In genomic region chr2:6366973-6367372, GRCm38 (mm10) we compare ENCODE assay signal across 16 mouse cellular contexts. TPM values are rescaled to one million over a fixed set of nuclear protein-coding genes. Genes with fewer than 3 reads are reported as not detected.
DNase-seq lines count a peak whose midpoint lies in the region; ATAC-seq and TF ChIP-seq lines count a peak whose summit lies in the region.
"Had no signal": no experiment of that assay in that cellular context is flagged by ENCODE, and none has a peak within 500 bp of the region (broad histone marks: within the 10 kb centered on the region; RNA-seq: fewer than 3 reads in every experiment).

No protein-coding gene starts in this region.

- TF ChIP-seq CTCF in forebrain, postnatal 0 days (IDR thresholded peaks at IDR 0.05; ENCODE audit: low read depth): no peak

- 53% methylated on average over 6 of the region's 6 CpGs for WGBS in forebrain, postnatal 0 days
- 77% methylated on average over 6 of the region's 6 CpGs for WGBS in forebrain, embryonic 13.5 days
- WGBS in midbrain, embryonic 16.5 days: 66% methylated on average over 6 of the region's 6 CpGs
- WGBS in midbrain, embryonic 15.5 days: 69% methylated on average over 6 of the region's 6 CpGs
- WGBS in limb, embryonic 14.5 days: 79% methylated on average over 6 of the region's 6 CpGs

- H3K9me3 ChIP-seq in forebrain, postnatal 0 days (ENCODE audit: low read length): no peaks in the 10 kb centered on the region
- no peaks in the 10 kb centered on the region for H3K9me3 ChIP-seq in forebrain, embryonic 13.5 days (replicated peaks)
- H3K9me3 ChIP-seq in midbrain, embryonic 16.5 days (replicated peaks; ENCODE audit: control insufficient read depth, low read length, poor library complexity, severe bottlenecking): no peaks in the 10 kb centered on the region
- H3K9me3 ChIP-seq in midbrain, embryonic 15.5 days: no peaks in the 10 kb centered on the region
- no peaks in the 10 kb centered on the region for H3K9me3 ChIP-seq in limb, embryonic 14.5 days (ENCODE audit: control insufficient read depth, low read length)
- H3K9me3 ChIP-seq: embryonic facial prominence, embryonic 12.5 days; G1E; liver, embryonic 12.5 days had no signal

- H3K4me1 ChIP-seq in forebrain, postnatal 0 days (ENCODE audit: insufficient read depth): no peaks in the 10 kb centered on the region
- H3K4me1 ChIP-seq in forebrain, embryonic 13.5 days: peaks cover 8% of the 10 kb centered on the region
- H3K4me1 ChIP-seq in midbrain, embryonic 16.5 days (ENCODE audit: control insufficient read depth, insufficient read depth, low read length): 0 out of 2 replicates have a peak, but pooled peaks cover 4% of the 10 kb centered on the region
- peaks cover 7% of the 10 kb centered on the region; the same call in 1 of the 2 replicates for H3K4me1 ChIP-seq in midbrain, embryonic 15.5 days
- peaks cover 12% of the 10 kb centered on the region; the same call in 1 of the 2 replicates for H3K4me1 ChIP-seq in limb, embryonic 14.5 days (ENCODE audit: control insufficient read depth, insufficient read depth, low read length)

- H3K9ac ChIP-seq in forebrain, postnatal 0 days: no peak overlapping the region
- H3K9ac ChIP-seq in forebrain, embryonic 13.5 days: no peak overlapping the region
- no peak overlapping the region for H3K9ac ChIP-seq in midbrain, embryonic 16.5 days (ENCODE audit: low read depth, low read length)
- H3K9ac ChIP-seq in midbrain, embryonic 15.5 days: no peak overlapping the region
- H3K9ac ChIP-seq in limb, embryonic 14.5 days (ENCODE audit: low read depth, low read length, severe bottlenecking): no peak overlapping the region
- H3K9ac ChIP-seq: embryonic facial prominence, embryonic 12.5 days; liver, embryonic 12.5 days had no signal

- no peak for TF ChIP-seq POLR2A in limb, embryonic 14.5 days (IDR thresholded peaks at IDR 0.05; ENCODE audit: borderline replicate concordance, extremely low read depth, insufficient read depth, insufficient read length)

- no peaks in the 10 kb centered on the region for H3K27me3 ChIP-seq in forebrain, postnatal 0 days (ENCODE audit: insufficient read depth, low read length)
- H3K27me3 ChIP-seq in forebrain, embryonic 13.5 days: no peaks in the 10 kb centered on the region
- no peaks in the 10 kb centered on the region for H3K27me3 ChIP-seq in midbrain, embryonic 16.5 days (ENCODE audit: control insufficient read depth, insufficient read depth, low read depth, low read length)
- H3K27me3 ChIP-seq in midbrain, embryonic 15.5 days (replicated peaks): no peaks in the 10 kb centered on the region
- no peaks in the 10 kb centered on the region for H3K27me3 ChIP-seq in limb, embryonic 14.5 days (ENCODE audit: control insufficient read depth, insufficient read depth, low read length)
- H3K27me3 ChIP-seq: embryonic facial prominence, embryonic 12.5 days; liver, embryonic 12.5 days had no signal

- H3K4me2 ChIP-seq in forebrain, postnatal 0 days (ENCODE audit: low read depth): no peak overlapping the region
- no peak overlapping the region for H3K4me2 ChIP-seq in forebrain, embryonic 13.5 days
- no peak overlapping the region for H3K4me2 ChIP-seq in midbrain, embryonic 16.5 days (ENCODE audit: low read length)
- no peak overlapping the region for H3K4me2 ChIP-seq in midbrain, embryonic 15.5 days
- no peak overlapping the region for H3K4me2 ChIP-seq in limb, embryonic 14.5 days (replicated peaks; ENCODE audit: low read depth, low read length, severe bottlenecking)
- H3K4me2 ChIP-seq: embryonic facial prominence, embryonic 12.5 days; liver, embryonic 12.5 days had no signal

- ATAC-seq in forebrain, postnatal 0 days: peak; percentile 69
- no peak for ATAC-seq in forebrain, embryonic 13.5 days
- 0 out of 2 replicates have a peak, but pooled peaks have one; percentile 32 for ATAC-seq in midbrain, embryonic 16.5 days
- no peak for ATAC-seq in midbrain, embryonic 15.5 days (replicated peaks)
- ATAC-seq in limb, embryonic 14.5 days (ENCODE audit: low FRiP score, low read depth): 0 out of 2 replicates have a peak, but pooled peaks have one; percentile 5

- no peak for DNase-seq in forebrain, postnatal 0 days
- no peak for DNase-seq in limb, embryonic 14.5 days (ENCODE audit: low spot score)
- DNase-seq in spleen, postnatal 36 days (ENCODE audit: low spot score in 2 of 2): no peak
- DNase-seq in right cerebral cortex, adult 18-20 months: no peak
- DNase-seq in kidney, postnatal 25 days: no peak
- DNase-seq: B cell, adult 2 months; cerebellum, postnatal 10 days; heart, adult 11 months; kidney, adult 18-20 months; lung, postnatal 14 days had no signal

- H3K4me3 ChIP-seq in forebrain, postnatal 0 days (ENCODE audit: low read depth, low read length): no peak overlapping the region
- no peak overlapping the region for H3K4me3 ChIP-seq in forebrain, embryonic 13.5 days
- H3K4me3 ChIP-seq in midbrain, embryonic 16.5 days (ENCODE audit: low read depth, low read length): no peak overlapping the region
- H3K4me3 ChIP-seq in midbrain, embryonic 15.5 days: no peak overlapping the region
- H3K4me3 ChIP-seq in limb, embryonic 14.5 days (replicated peaks; ENCODE audit: low read length): no peak overlapping the region
- H3K4me3 ChIP-seq: embryonic facial prominence, embryonic 12.5 days; liver, embryonic 12.5 days had no signal

- H3K36me3 ChIP-seq in forebrain, postnatal 0 days (ENCODE audit: insufficient read depth): no peaks in the 10 kb centered on the region
- H3K36me3 ChIP-seq in forebrain, embryonic 13.5 days (ENCODE audit: poor library complexity, severe bottlenecking): no peaks in the 10 kb centered on the region
- no peaks in the 10 kb centered on the region for H3K36me3 ChIP-seq in midbrain, embryonic 16.5 days (ENCODE audit: control insufficient read depth, insufficient read depth, low read length)
- no peaks in the 10 kb centered on the region for H3K36me3 ChIP-seq in midbrain, embryonic 15.5 days (replicated peaks)
- H3K36me3 ChIP-seq in limb, embryonic 14.5 days (ENCODE audit: control insufficient read depth, insufficient read depth, low read length): no peaks in the 10 kb centered on the region
- H3K36me3 ChIP-seq: embryonic facial prominence, embryonic 12.5 days; liver, embryonic 12.5 days had no signal

- H3K27ac ChIP-seq in forebrain, postnatal 0 days (ENCODE audit: low read depth, low read length): no peak overlapping the region
- no peak overlapping the region for H3K27ac ChIP-seq in forebrain, embryonic 13.5 days
- no peak overlapping the region for H3K27ac ChIP-seq in midbrain, embryonic 16.5 days (ENCODE audit: low read length)
- H3K27ac ChIP-seq in midbrain, embryonic 15.5 days: no peak overlapping the region
- 0 out of 2 replicates have a peak overlapping the region, but pooled peaks have one; percentile 1 for H3K27ac ChIP-seq in limb, embryonic 14.5 days (replicated peaks; ENCODE audit: low read depth, low read length)
- H3K27ac ChIP-seq: liver, embryonic 12.5 days had no signal

RNA-seq across cellular contexts. Expression of gene Usp6nl, which starts 44.5 kb away (rescaled TPM):
- total RNA-seq in forebrain, postnatal 0 days (2014; rRNA removed): 13.5 and 18.3 TPM in 2 replicates
- polyA plus RNA-seq in forebrain, postnatal 0 days (2015; fragmentation: Nextera tagmentation; extraction: Ambion mirVana): 3.8 and 6.5 TPM in 2 replicates
- polyA plus RNA-seq in forebrain, embryonic 13.5 days (2015; fragmentation: Nextera tagmentation; extraction: Ambion mirVana): 6.9 and 8.0 TPM in 2 replicates
- polyA plus RNA-seq in midbrain, embryonic 16.5 days (2015; fragmentation: Nextera tagmentation; extraction: Ambion mirVana): 6.2 and 7.3 TPM in 2 replicates
- 6.5 and 7.7 TPM in 2 replicates for polyA plus RNA-seq in midbrain, embryonic 15.5 days (2015; fragmentation: Nextera tagmentation; extraction: Ambion mirVana)
- 11.8 and 11.9 TPM in 2 replicates for polyA plus RNA-seq in limb, embryonic 14.5 days (2012; rRNA removed)
- polyA plus RNA-seq in limb, embryonic 14.5 days (2014; fragmentation: Nextera tagmentation; extraction: Ambion mirVana): 7.5 and 11.5 TPM in 2 replicates

Comparison
In these comparisons a context has a peak if more than half of its experiments do, and no peak if none do; other contexts are left out.
1. ATAC-seq: peak in forebrain, postnatal 0 days (single experiment), midbrain, embryonic 16.5 days (single experiment) and limb, embryonic 14.5 days (single experiment); none in forebrain, embryonic 13.5 days (single experiment) and midbrain, embryonic 15.5 days (single experiment).